In genomic region chrX:166576111-166576510, GRCm38 (mm10) we compare ENCODE assay signal across 29 mouse cellular contexts. TPM values are rescaled to one million over a fixed set of nuclear protein-coding genes. Genes with fewer than 3 reads are reported as not detected.
"Had no signal": no experiment of that assay in that cellular context is flagged by ENCODE, and none has a peak within 500 bp of the region (broad histone marks: within the 10 kb centered on the region; RNA-seq: fewer than 3 reads in every experiment).

No protein-coding gene starts in this region.

- DNase-seq: gastrocnemius, postnatal 14 days; gastrocnemius, postnatal 36 days; heart, adult 11 months; heart, adult 2 months; heart, postnatal 14 days; heart, postnatal 36 days; kidney, adult 11 months; kidney, adult 2 months; kidney, adult 9 months; kidney, postnatal 14 days; kidney, postnatal 36 days; layer of hippocampus, adult 9-11 months; liver; liver, embryonic 13.5 days had no signal

- H3K4me3 ChIP-seq: heart, adult 2 months; heart, embryonic 13.5 days; heart, embryonic 15.5 days; hindbrain, embryonic 13.5 days; hindbrain, embryonic 15.5 days; kidney, embryonic 15.5 days; left cerebral cortex, adult 2 months; limb, embryonic 10.5 days; limb, embryonic 12.5 days; liver, embryonic 13.5 days; liver, embryonic 15.5 days had no signal

- ATAC-seq: hindbrain, postnatal 0 days; intestine, embryonic 16.5 days had no signal

- H3K4me1 ChIP-seq: heart, embryonic 13.5 days; heart, embryonic 15.5 days; hindbrain, embryonic 13.5 days; hindbrain, embryonic 15.5 days; kidney, embryonic 15.5 days; limb, embryonic 10.5 days; limb, embryonic 12.5 days; liver, embryonic 13.5 days; liver, embryonic 15.5 days had no signal

- H3K27me3 ChIP-seq: heart, embryonic 13.5 days; heart, embryonic 15.5 days; liver, embryonic 13.5 days; liver, embryonic 15.5 days had no signal

- H3K36me3 ChIP-seq: heart, embryonic 13.5 days; heart, embryonic 15.5 days; hindbrain, embryonic 13.5 days; hindbrain, embryonic 15.5 days; kidney, embryonic 15.5 days; limb, embryonic 10.5 days; limb, embryonic 12.5 days; liver, embryonic 13.5 days; liver, embryonic 15.5 days had no signal

- H3K27ac ChIP-seq: heart, adult 2 months; heart, embryonic 13.5 days; heart, embryonic 15.5 days; hindbrain, embryonic 13.5 days; hindbrain, embryonic 15.5 days; hindbrain, postnatal 0 days; kidney, embryonic 15.5 days; kidney, postnatal 0 days; left cerebral cortex, adult 2 months; limb, embryonic 10.5 days; limb, embryonic 12.5 days; liver, embryonic 13.5 days; liver, embryonic 15.5 days had no signal

- H3K9me3 ChIP-seq: heart, embryonic 13.5 days; heart, embryonic 15.5 days; hindbrain, embryonic 13.5 days; hindbrain, embryonic 15.5 days; kidney, embryonic 15.5 days; limb, embryonic 10.5 days; limb, embryonic 12.5 days; liver, embryonic 13.5 days; liver, embryonic 15.5 days had no signal

- H3K4me2 ChIP-seq: heart, embryonic 11.5 days; heart, embryonic 13.5 days; heart, embryonic 15.5 days; hindbrain, embryonic 13.5 days; hindbrain, embryonic 15.5 days; kidney, embryonic 15.5 days; limb, embryonic 12.5 days; liver, embryonic 11.5 days; liver, embryonic 13.5 days; liver, embryonic 15.5 days had no signal

- H3K9ac ChIP-seq: heart, embryonic 13.5 days; heart, embryonic 15.5 days; hindbrain, embryonic 13.5 days; hindbrain, embryonic 15.5 days; kidney, embryonic 15.5 days; limb, embryonic 12.5 days; liver, embryonic 13.5 days; liver, embryonic 15.5 days had no signal

RNA-seq across cellular contexts. Expression of gene Egfl6, which starts 9.4 kb away (rescaled TPM):
- total RNA-seq: hematopoietic stem cell, adult 5-6 weeks had no signal
